Mouse (Mus musculus) common myeloid progenitor, adult 5-6 weeks (primary cell): ENCODE data around the gene Tapbpl. TPM values are rescaled to one million over a fixed set of nuclear protein-coding genes. Genes with fewer than 3 reads are reported as not detected.
A peak's percentile ranks its signal among the peaks of the same experiment; 100 is the strongest.

ENCODE experiments used
- ATAC-seq: replicated peaks from 2 replicates; pipeline ENCODE4 v1.8.0; 2016; ENCODE audit warnings: low read depth, mild to moderate bottlenecking, moderate TSS enrichment, inconsistent platforms; ENCODE audit not compliant: poor library complexity, severe bottlenecking
- total RNA-seq: library from RNA; stranded (forward); fragments of 200-1000, 187-1606 nt; gene quantifications from 2 replicates; pipeline ENCODE4 v1.2.3, GENCODE M21; 2017

Gene Tapbpl
- total RNA-seq, 1 experiment from 2014 or later, result 20.2 TPM

DNA sequence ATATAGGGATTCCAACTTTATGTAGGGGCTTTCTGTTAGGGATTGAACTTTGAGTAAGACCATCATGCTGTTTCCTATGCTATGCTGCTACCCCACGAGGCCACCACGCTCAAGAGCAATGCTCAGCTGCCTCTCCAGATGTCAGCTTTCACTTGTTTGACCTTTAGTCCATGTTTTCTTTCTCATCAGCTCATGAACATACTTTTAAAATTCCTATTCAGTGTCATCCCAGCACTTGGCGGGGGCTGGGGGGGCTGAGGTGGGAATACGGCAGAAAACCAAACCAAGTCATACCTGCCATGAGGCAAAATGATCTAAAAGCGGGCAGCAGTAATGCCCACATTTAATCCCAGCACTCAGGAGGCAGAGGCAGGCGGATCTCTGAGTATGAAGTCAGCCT is 18.5 kb downstream of the Tapbpl start:
- no peak for ATAC-seq

DNA sequence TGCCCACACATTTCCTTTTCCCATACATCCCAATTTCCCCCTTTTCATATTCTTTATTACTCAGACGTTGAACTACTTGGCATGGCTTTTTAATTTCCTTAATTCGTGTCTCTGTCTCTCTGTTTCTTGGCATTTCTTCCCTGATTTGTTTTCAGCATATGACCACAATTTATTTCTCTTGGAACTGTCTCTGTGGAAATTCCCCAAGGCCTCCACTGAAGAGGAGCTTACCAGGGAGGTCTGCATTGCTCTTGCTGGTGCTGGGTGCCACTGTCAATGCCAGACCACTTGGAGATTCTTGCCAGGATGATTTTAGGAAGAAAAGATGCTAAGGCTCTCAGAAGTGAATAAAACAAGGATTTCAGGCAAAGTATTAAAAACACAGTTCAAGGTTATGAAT is 19.0 kb downstream of the Tapbpl start:
- no peak for ATAC-seq

DNA sequence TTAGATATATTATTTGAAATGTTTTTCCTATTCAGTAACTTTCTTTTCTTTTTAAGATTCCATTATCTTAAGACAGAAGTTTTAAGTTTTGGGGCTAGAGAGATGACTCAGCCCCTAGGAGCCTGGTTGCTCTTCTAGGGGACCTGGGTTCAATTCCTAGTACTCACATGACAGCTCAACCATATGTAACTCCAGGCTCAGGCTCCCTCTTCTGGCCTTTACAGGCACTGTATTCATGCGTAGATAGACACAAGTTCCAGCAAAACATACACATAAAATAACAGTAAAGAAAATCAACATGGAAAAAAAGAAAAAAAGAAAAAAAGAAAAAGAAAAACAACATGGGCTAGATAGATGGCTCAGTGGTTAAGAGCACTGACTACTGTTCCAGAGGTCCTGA is 21.2 kb downstream of the Tapbpl start:
- no peak for ATAC-seq

DNA sequence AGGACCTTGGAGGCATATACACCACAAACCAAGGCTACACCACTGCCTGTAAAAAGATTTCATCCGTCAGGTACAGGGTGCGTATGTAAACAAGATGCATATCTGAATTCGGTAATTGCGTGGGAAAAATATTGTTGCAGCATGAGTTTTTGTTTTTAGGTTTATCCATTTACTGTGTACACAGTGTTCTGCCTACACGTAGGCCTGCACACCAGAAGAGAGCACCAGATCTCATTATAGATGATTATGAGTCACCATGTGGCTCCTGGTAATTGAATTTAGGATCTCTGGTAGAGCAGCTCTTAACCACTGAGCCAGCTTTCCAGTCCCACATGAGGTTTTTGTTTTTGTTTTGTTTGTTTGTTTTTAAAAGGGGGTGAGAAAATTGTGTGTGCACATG is 34.5 kb downstream of the Tapbpl start:
- no peak for ATAC-seq

DNA sequence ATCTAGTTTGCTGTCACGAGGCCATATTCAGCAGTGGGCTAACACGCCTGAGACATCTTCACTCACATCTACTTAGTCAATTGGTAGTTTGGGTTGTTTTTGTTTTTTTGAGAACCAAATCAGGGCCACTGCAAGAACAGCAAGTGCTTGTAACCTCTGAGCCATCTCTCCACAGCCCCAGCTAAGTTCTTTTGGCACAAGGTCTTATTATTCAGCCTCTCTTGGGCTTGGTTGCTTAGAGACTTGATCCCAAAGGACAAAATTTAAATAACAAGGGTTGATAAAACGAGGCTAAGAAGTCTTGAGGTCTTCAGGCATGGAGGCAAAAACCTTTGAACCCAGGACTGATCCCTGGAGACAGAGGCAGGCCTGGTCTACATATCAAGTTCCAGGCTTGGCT is 35.4 kb downstream of the Tapbpl start:
- ATAC-seq, result no peak

DNA sequence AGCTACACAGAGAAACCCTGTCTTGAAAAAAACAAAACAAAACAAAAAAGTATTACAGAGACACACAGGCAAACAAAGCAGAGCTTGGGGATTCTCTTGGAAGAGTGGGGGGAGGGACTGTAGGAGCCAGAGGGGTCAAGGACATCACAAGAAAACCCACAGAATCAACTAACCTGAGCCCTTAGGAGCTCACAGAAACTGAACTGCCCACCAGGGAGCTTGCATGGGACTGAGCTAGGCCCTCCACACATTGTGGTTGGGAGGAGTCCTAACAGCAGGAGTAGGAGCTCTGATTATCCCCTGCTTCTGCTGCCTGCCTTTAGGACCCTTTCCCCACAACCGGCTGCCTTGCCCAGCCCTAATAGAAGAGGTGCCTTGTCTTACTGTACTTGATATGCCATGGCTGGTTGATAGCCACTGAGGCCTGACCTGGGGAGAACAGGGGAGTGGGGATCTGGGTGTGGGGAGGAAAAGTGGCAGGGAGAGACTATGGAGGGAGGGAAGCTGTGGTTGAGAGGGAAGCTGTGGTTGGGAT is 36.1 kb downstream of the Tapbpl start:
- no peak for ATAC-seq

DNA sequence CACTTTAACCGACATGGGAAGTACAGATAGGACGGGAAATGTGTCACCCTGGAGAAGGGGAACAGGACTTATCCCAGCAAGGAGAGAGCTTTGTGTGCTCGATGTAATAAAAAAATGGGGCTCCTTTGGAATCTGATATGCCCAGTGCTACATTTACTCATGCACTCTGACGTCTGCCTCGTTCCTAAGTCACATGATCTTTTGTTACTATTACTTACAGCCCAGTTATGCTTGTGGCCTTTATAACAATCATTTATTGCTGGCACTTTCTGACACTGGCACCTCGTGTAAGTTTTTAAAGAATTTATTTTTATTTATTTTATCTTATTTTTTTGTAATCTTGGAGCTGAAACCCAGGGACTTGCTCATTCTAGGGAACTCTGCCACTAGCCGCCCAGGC is 38.3 kb downstream of the Tapbpl start:
- no peak for ATAC-seq

DNA sequence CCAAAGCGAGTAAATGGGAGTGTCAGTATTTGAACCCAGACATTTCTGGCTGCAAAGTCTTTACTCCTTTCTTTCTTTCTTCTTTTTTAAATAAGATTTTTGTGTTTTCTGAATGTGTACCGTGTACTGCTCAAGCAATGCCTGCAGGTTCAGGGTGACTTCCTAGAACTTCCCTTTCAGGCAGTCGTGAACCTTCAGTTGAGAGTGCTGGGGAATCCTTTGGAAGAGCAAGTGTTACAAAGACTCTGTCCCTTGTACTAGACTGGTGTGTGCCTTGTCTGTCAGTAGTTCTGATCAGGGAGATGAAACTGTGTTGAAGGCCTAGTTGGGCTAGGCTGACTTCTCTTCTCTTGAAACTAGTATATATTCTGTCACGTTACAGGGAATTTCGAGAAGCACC is 38.8 kb downstream of the Tapbpl start:
- ATAC-seq, result no peak

DNA sequence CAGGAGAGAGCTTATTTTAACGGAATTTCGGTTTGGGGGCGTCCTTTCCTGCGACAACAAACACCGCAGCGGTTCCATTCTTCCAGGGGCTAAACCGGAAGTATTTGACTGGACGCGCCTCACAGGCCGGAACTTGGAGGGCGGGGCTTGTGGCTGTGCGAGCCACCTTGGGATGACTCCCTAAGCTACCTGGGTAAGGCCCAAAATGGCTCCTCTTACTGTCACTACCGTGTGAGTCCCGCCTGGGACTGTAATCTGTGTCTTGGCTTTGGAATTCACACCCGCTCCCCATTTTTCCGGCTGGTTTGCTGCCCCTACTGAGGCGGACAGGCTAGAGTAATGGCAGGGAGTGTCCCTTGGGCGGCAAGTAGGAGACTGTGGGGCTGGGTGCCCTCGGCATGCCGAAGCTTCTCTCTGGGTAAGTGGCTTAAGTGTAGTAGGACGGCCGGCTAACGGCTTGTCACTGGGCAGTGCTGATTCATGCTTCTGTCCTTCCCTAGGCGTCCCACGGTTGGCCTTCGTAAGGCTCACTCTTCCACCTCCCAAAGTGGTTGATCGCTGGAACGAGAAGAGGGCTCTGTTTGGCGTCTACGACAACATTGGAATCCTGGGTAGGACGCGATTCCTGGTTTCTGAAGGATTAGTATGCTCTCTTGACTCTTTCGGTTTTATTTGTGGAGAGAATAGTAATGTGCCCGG is 39.5 kb downstream of the Tapbpl start:
- ATAC-seq, result peak; percentile 83

DNA sequence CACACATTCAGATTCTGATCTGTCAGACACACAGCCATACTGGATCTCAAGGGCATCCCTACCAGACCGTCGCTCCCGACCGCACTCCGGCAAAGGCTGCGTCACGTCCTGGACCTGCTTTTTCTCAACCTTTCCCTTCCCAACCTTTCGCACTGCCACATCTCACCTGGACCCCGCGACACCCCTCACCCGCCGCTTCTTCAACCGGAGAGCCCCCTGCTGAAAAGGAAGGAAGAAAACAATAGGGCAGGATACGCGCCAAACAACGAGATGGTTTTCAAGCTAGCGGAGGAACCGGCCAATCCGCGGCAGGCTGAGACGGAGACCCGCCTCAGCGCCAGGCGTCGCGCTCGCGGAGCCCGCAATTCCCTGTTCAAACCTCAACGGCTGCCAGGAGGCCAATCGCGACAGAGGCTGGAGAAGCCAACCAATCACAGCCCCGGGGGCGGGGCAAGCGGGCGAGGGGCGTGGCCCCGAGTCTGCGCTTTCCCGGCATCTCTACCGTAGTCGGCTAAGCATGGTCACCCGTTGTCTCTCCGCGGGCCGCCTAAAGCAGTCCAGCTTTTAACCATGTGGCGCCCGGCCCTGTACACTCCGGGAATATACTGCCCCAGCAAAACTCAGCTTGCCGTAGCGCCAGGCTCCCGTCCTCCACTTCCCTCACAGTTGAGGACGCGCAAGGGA is 40.2 kb downstream of the Tapbpl start, which contains the start of the genes Ncapd2 and Mrpl51:
TSS of gene Ncapd2 (minus strand) at position 370 of the 684 bp plus-strand sequence.
TSS of gene Mrpl51 (plus strand) at position 470 of the 684 bp plus-strand sequence.
- peak; percentile 92 for ATAC-seq

DNA sequence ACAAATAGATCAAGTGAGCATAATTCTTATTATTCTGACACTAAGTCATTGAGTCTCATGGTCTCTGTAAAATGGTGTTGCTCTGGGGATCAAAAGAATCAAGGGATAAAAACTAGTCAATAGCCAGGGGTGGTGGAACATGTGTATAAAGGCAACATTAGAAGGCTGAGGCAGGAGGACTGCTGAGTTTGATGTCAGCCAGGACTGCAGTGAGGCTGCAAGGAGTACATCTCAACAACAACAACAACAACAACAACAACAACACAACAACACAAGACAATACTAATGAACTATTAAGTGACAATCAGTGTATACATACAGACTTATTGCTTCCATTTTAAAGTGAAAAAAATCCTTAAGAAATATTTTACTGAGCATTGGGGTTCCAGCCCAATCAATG is 40.8 kb downstream of the Tapbpl start:
- ATAC-seq, result no peak

DNA sequence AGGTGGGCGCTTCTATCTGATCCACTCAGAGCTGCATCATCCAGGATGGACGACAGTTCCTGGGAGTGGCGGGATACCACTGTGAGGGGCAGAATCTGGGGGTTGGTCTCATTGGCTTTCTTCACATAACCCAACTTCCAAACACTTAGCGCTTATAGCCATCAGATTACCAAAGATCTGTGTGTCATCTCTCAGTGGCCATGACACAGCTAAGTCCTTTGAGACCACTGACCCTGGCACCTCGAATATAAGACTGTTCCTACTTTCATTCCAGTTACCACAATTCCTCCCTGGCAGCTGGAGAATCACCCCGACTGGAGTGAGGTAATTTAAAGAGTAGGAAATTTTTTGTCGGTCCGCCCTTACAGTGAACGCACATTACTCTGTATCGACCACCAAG is 45.5 kb downstream of the Tapbpl start:
- ATAC-seq, result no peak

DNA sequence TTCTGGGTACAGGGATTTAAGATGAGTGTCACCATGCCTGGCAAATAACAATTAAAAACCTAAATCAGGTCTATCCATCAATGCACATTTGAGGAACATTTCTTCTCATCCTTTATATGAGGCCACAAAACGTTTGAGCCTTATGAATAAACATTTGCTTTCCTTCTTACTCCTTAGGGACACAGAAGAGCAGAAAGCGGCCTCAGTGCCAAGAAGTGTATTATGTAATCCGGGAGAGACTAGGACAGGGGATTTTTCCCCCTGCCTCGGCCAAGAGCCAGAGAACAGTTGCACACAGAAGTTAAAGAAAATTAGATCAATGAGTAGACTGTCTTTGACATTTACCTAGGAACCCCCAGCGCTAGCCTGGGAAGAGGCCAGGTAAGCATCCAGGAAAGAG is 49.5 kb downstream of the Tapbpl start:
- no peak for ATAC-seq

DNA sequence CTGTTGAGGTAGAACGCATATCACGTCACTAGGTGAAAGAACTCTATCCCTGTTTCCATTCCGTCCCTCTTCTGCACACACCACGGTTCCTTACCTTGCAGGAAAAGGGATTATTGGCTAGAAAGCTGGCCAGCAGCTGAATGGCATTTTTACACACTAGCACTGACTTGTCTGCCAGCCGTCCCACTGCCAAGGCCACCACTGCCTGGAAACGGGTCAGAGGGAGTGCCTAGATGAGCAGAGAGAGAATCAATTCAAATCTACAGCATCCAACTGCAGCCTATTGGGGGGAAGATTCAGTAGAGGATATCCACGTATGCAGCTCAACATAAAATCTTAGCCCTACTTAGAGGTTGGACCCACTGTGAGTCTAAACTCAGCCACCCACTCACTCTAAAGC is 52.1 kb downstream of the Tapbpl start:
- ATAC-seq, result no peak

DNA sequence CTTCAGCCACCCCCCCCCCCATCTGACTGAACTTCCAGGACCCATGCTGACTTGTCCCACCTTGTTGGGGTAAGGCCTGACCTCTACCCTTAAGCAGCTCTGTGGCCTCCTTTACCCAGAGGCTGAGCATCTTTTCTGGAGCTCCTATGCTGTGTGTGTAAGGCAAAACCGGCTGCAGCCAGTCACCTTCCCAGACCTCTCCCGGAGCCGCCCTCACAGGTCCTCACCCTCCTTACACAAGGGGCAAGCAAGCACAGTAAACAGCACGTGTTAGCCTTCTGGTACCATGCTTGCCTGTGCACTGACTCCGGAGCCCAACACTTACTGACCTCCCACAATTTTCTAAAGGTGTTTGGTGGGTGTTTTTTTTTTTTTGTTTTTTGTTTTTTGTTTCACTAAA is 56.2 kb downstream of the Tapbpl start:
- ATAC-seq, result no peak

Other genes with a start within 250 kb of the Tapbpl start
- not detected in 2 replicates for gene Pianp, start 235.2 kb downstream of the Tapbpl start, total RNA-seq
- gene Zfp384, start 222.7 kb downstream of the Tapbpl start, total RNA-seq, result 19.7 and 27.0 TPM in 2 replicates
- 52.8 and 69.9 TPM in 2 replicates for gene Ing4, start 192.1 kb downstream of the Tapbpl start, total RNA-seq
- gene Acrbp, start 182.2 kb downstream of the Tapbpl start, total RNA-seq, result 2.3 and 5.4 TPM in 2 replicates
- 4.4 and 6.9 TPM in 2 replicates for gene Lpar5, start 163.9 kb downstream of the Tapbpl start, total RNA-seq
- 444 and 506 TPM in 2 replicates for gene Chd4, start 135.9 kb downstream of the Tapbpl start, total RNA-seq
- gene Nop2, start 100.0 kb downstream of the Tapbpl start, total RNA-seq, result 85.9 and 92.8 TPM in 2 replicates
- 16.5 and 19.5 TPM in 2 replicates for gene Iffo1, start 86.6 kb downstream of the Tapbpl start, total RNA-seq
- gene Gapdh, start 65.4 kb downstream of the Tapbpl start, total RNA-seq, result 769 and 809 TPM in 2 replicates
- gene Ncapd2, start 40.2 kb downstream of the Tapbpl start, total RNA-seq, result 272 and 344 TPM in 2 replicates
- gene Mrpl51, start 40.1 kb downstream of the Tapbpl start, total RNA-seq, result 97.3 and 99.1 TPM in 2 replicates
- 4.9 and 8.0 TPM in 2 replicates for gene Vamp1, start 16.3 kb downstream of the Tapbpl start, total RNA-seq
- 66.4 and 98.2 TPM in 2 replicates for gene Cd27, start 5.2 kb upstream of the Tapbpl start, total RNA-seq
- not detected in 2 replicates for gene Tuba3a, start 54.2 kb upstream of the Tapbpl start, total RNA-seq
- gene Ltbr, start 82.0 kb upstream of the Tapbpl start, total RNA-seq, result 23.2 and 25.0 TPM in 2 replicates
- gene Scnn1a, start 88.8 kb upstream of the Tapbpl start, total RNA-seq, result 0.55 and 0.63 TPM in 2 replicates
- gene Tnfrsf1a, start 117.5 kb upstream of the Tapbpl start, total RNA-seq, result 28.3 and 33.1 TPM in 2 replicates
- not detected in 2 replicates for gene Plekhg6, start 148.9 kb upstream of the Tapbpl start, total RNA-seq